ENCODE assay signal across 23 mouse cellular contexts in the genomic region with DNA sequence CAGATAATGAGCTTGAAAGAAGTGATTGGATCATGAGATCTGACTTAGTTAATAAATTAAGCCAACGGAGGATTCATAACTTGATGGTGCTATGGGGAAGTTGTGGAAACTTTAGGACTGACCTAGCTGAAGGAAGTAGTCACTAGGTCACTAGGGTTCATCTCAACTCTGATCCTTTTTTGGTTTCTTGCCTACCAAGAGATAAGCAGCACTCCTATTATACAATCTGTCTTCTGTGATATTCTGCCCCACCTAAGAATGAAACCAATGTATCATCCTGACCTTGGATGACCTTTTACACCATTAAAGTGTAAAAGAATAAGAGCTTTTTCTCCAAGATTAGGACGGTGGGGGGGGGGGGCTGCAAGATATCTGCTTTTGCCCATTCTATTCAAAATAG.
"Had no signal": no experiment of that assay in that cellular context is flagged by ENCODE, and none has a peak within 500 bp of the region (broad histone marks: within the 10 kb centered on the region; RNA-seq: fewer than 3 reads in every experiment).

No protein-coding gene starts in this region.

- H3K9ac ChIP-seq: heart, embryonic 13.5 days; heart, embryonic 15.5 days; hindbrain, embryonic 13.5 days; hindbrain, embryonic 15.5 days; limb, embryonic 12.5 days had no signal

- H3K27ac ChIP-seq: gastrocnemius, adult 2 months; heart, embryonic 13.5 days; heart, embryonic 15.5 days; hindbrain, embryonic 13.5 days; hindbrain, embryonic 15.5 days; hindbrain, postnatal 0 days; layer of hippocampus, adult 2 months; left cerebral cortex, adult 2 months; limb, embryonic 10.5 days; limb, embryonic 12.5 days had no signal

- H3K4me2 ChIP-seq: heart, embryonic 11.5 days; heart, embryonic 13.5 days; heart, embryonic 15.5 days; hindbrain, embryonic 13.5 days; hindbrain, embryonic 15.5 days; limb, embryonic 12.5 days had no signal

- H3K36me3 ChIP-seq: heart, embryonic 13.5 days; heart, embryonic 15.5 days; hindbrain, embryonic 13.5 days; hindbrain, embryonic 15.5 days; limb, embryonic 12.5 days had no signal

- ATAC-seq: hindbrain, postnatal 0 days; intestine, embryonic 16.5 days had no signal

- H3K9me3 ChIP-seq: hindbrain, embryonic 15.5 days; limb, embryonic 10.5 days had no signal

- H3K27me3 ChIP-seq: heart, embryonic 13.5 days; heart, embryonic 15.5 days; hindbrain, embryonic 13.5 days; hindbrain, embryonic 15.5 days; limb, embryonic 12.5 days had no signal

- H3K4me3 ChIP-seq: gastrocnemius, adult 2 months; heart, embryonic 13.5 days; heart, embryonic 15.5 days; hindbrain, embryonic 13.5 days; hindbrain, embryonic 15.5 days; layer of hippocampus, adult 2 months; left cerebral cortex, adult 2 months; limb, embryonic 10.5 days; limb, embryonic 12.5 days had no signal

- H3K4me1 ChIP-seq: heart, embryonic 13.5 days; heart, embryonic 15.5 days; hindbrain, embryonic 13.5 days; hindbrain, embryonic 15.5 days had no signal

- DNase-seq: gastrocnemius, adult 2 months; gastrocnemius, postnatal 10 days; gastrocnemius, postnatal 25 days; heart, adult 18-20 months; heart, postnatal 14 days; heart, postnatal 36 days; kidney, adult 18-20 months; kidney, adult 8-10 months; kidney, postnatal 10 days; kidney, postnatal 25 days; kidney, postnatal 4 days; liver had no signal
